In the genomic region with DNA sequence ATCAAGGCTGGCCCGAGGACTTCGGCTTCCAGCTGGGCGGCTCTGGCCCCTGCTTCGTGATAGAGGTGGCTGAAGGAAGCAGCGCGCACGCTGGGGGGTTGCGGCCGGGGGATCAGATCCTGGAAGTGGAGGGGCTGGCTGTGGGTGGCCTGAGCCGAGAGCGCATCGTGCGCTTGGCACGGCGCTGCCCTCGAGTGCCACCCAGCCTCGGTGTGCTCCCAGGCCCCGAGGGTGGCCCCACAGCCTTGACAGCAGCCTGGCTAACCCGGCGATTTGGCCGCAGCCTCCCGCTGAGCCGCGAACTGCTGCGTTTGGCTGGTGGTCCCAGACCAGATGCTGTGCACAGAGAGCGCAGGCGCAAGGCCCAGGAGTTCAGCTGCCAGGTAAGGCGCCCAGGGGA, we compare ENCODE assay signal across 8 mouse cellular contexts. TPM values are rescaled to one million over a fixed set of nuclear protein-coding genes. Genes with fewer than 3 reads are reported as not detected.
DNase-seq lines count a peak whose midpoint lies in the region; ATAC-seq and TF ChIP-seq lines count a peak whose summit lies in the region.
"Had no signal": no experiment of that assay in that cellular context is flagged by ENCODE, and none has a peak within 500 bp of the region (broad histone marks: within the 10 kb centered on the region; RNA-seq: fewer than 3 reads in every experiment).

No protein-coding gene starts in this region.

- H3K4me1 ChIP-seq in liver, embryonic 11.5 days (replicated peaks; ENCODE audit: control insufficient read depth, insufficient read depth, low read length) = 0 out of 2 replicates have a peak, but pooled peaks cover 7% of the 10 kb centered on the region
- no peaks in the 10 kb centered on the region for H3K4me1 ChIP-seq in liver, postnatal 0 days (ENCODE audit: insufficient read depth)
- H3K4me1 ChIP-seq in embryonic facial prominence, embryonic 15.5 days = peaks cover 5% of the 10 kb centered on the region
- H3K4me1 ChIP-seq in intestine, embryonic 15.5 days (replicated peaks) = 0 out of 2 replicates have a peak, but pooled peaks cover 5% of the 10 kb centered on the region

- H3K9me3 ChIP-seq in liver, embryonic 11.5 days (ENCODE audit: control insufficient read depth, low read length) = peaks cover 4% of the 10 kb centered on the region
- no peaks in the 10 kb centered on the region for H3K9me3 ChIP-seq in liver, postnatal 0 days (ENCODE audit: low read length)
- H3K9me3 ChIP-seq in embryonic facial prominence, embryonic 15.5 days (replicated peaks) = no peaks in the 10 kb centered on the region
- H3K9me3 ChIP-seq in intestine, embryonic 15.5 days = no peaks in the 10 kb centered on the region

- peaks cover 42% of the 10 kb centered on the region for H3K27me3 ChIP-seq in liver, embryonic 11.5 days (replicated peaks; ENCODE audit: control insufficient read depth, insufficient read depth, low read length)
- peaks cover 31% of the 10 kb centered on the region for H3K27me3 ChIP-seq in liver, postnatal 0 days (ENCODE audit: insufficient read depth, low read length)
- H3K27me3 ChIP-seq in embryonic facial prominence, embryonic 15.5 days = peaks cover 23% of the 10 kb centered on the region
- peaks cover 18% of the 10 kb centered on the region for H3K27me3 ChIP-seq in intestine, embryonic 15.5 days (replicated peaks)

- H3K4me3 ChIP-seq in liver, embryonic 11.5 days (ENCODE audit: low read depth, low read length) = peak overlapping the region; percentile 26
- H3K4me3 ChIP-seq in liver, postnatal 0 days (ENCODE audit: low read depth, low read length) = no peak overlapping the region
- peak overlapping the region; percentile 25 for H3K4me3 ChIP-seq in embryonic facial prominence, embryonic 15.5 days (replicated peaks)
- H3K4me3 ChIP-seq in intestine, embryonic 15.5 days (replicated peaks) = 0 out of 2 replicates have a peak overlapping the region, but pooled peaks have one; percentile 3

- TF ChIP-seq EP300 in liver, postnatal 0 days (IDR thresholded peaks at IDR 0.05; ENCODE audit: low read depth) = no peak

- no peak for DNase-seq in liver, embryonic 11.5 days (ENCODE audit: low spot score)
- DNase-seq in liver, postnatal 0 days = no peak
- DNase-seq in retina, postnatal 1 day = peak; percentile 61
- DNase-seq in natural killer cell, adult 2 months (ENCODE audit: low spot score in 2 of 2) = no peak
- no peak for DNase-seq in spleen, postnatal 36 days (ENCODE audit: low spot score in 2 of 2)

- H3K36me3 ChIP-seq in liver, embryonic 11.5 days (ENCODE audit: control insufficient read depth, insufficient read depth, low read length) = no peaks in the 10 kb centered on the region
- no peaks in the 10 kb centered on the region for H3K36me3 ChIP-seq in liver, postnatal 0 days (replicated peaks; ENCODE audit: insufficient read depth, low read length)
- H3K36me3 ChIP-seq in embryonic facial prominence, embryonic 15.5 days = no peaks in the 10 kb centered on the region
- H3K36me3 ChIP-seq in intestine, embryonic 15.5 days = no peaks in the 10 kb centered on the region

- no peak for TF ChIP-seq CTCF in liver, postnatal 0 days (IDR thresholded peaks at IDR 0.05; ENCODE audit: low read depth)

- ATAC-seq in liver, embryonic 11.5 days (replicated peaks; ENCODE audit: low FRiP score) = no peak
- ATAC-seq in liver, postnatal 0 days = no peak
- no peak for ATAC-seq in embryonic facial prominence, embryonic 15.5 days (ENCODE audit: insufficient number of reproducible peaks, low FRiP score, low TSS enrichment, low read depth)
- ATAC-seq in intestine, embryonic 15.5 days = no peak
- ATAC-seq: Patski had no signal

- H3K27ac ChIP-seq in liver, embryonic 11.5 days (ENCODE audit: low read depth, low read length) = no peak overlapping the region
- no peak overlapping the region for H3K27ac ChIP-seq in liver, postnatal 0 days (ENCODE audit: low read depth)
- H3K27ac ChIP-seq in embryonic facial prominence, embryonic 15.5 days (replicated peaks) = no peak overlapping the region
- H3K27ac ChIP-seq in intestine, embryonic 15.5 days = no peak overlapping the region

- WGBS in liver, embryonic 11.5 days = 6% methylated on average over 28 of the region's 28 CpGs
- WGBS in liver, postnatal 0 days (ENCODE audit: insufficient replicate concordance) = 8% methylated on average over 28 of the region's 28 CpGs
- 2% methylated on average over 28 of the region's 28 CpGs for WGBS in embryonic facial prominence, embryonic 15.5 days
- 3% methylated on average over 28 of the region's 28 CpGs for WGBS in intestine, embryonic 15.5 days

- H3K9ac ChIP-seq in liver, embryonic 11.5 days (ENCODE audit: low read depth, low read length) = no peak overlapping the region
- no peak overlapping the region for H3K9ac ChIP-seq in liver, postnatal 0 days (replicated peaks)
- H3K9ac ChIP-seq in embryonic facial prominence, embryonic 15.5 days = 0 out of 2 replicates have a peak overlapping the region, but pooled peaks have one; percentile 12
- H3K9ac ChIP-seq in intestine, embryonic 15.5 days = 0 out of 2 replicates have a peak overlapping the region, but pooled peaks have one; percentile 21

- H3K4me2 ChIP-seq in liver, embryonic 11.5 days = peak overlapping the region; percentile 31; the same call in 1 of the 2 replicates
- H3K4me2 ChIP-seq in liver, postnatal 0 days (ENCODE audit: low read depth, low read length) = no peak overlapping the region
- H3K4me2 ChIP-seq in embryonic facial prominence, embryonic 15.5 days (replicated peaks) = peak overlapping the region; percentile 46
- H3K4me2 ChIP-seq in intestine, embryonic 15.5 days (replicated peaks) = peak overlapping the region; percentile 40; the same call in 1 of the 2 replicates

RNA-seq across cellular contexts. Expression of gene Grid2ip, which starts 0.4 kb away (rescaled TPM):
- polyA plus RNA-seq in liver, embryonic 11.5 days (2014; fragmentation: Nextera tagmentation; extraction: Ambion mirVana) = 0.12 and 0.31 TPM in 2 replicates
- polyA plus RNA-seq in liver, postnatal 0 days (2015; fragmentation: Nextera tagmentation; extraction: Ambion mirVana) = not detected in 2 replicates
- polyA plus RNA-seq in embryonic facial prominence, embryonic 15.5 days (2015; fragmentation: Nextera tagmentation; extraction: Ambion mirVana) = 0.68 and 1.8 TPM in 2 replicates
- polyA plus RNA-seq in intestine, embryonic 15.5 days (2015; fragmentation: Nextera tagmentation; extraction: Ambion mirVana) = 0.11 and 0.15 TPM in 2 replicates

RNA-seq across cellular contexts. Expression of gene Zdhhc4, which starts 28.5 kb away (rescaled TPM):
- 58.8 and 63.3 TPM in 2 replicates for polyA plus RNA-seq in liver, embryonic 11.5 days (2014; fragmentation: Nextera tagmentation; extraction: Ambion mirVana)
- polyA plus RNA-seq in liver, postnatal 0 days (2015; fragmentation: Nextera tagmentation; extraction: Ambion mirVana) = 32.8 and 34.6 TPM in 2 replicates
- polyA plus RNA-seq in embryonic facial prominence, embryonic 15.5 days (2015; fragmentation: Nextera tagmentation; extraction: Ambion mirVana) = 74.6 and 77.8 TPM in 2 replicates
- 63.8 and 64.9 TPM in 2 replicates for polyA plus RNA-seq in intestine, embryonic 15.5 days (2015; fragmentation: Nextera tagmentation; extraction: Ambion mirVana)

RNA-seq across cellular contexts. Expression of gene E130309D02Rik, which starts 42.4 kb away (rescaled TPM):
- polyA plus RNA-seq in liver, embryonic 11.5 days (2014; fragmentation: Nextera tagmentation; extraction: Ambion mirVana) = 57.2 and 57.5 TPM in 2 replicates
- polyA plus RNA-seq in liver, postnatal 0 days (2015; fragmentation: Nextera tagmentation; extraction: Ambion mirVana) = 12.5 and 12.8 TPM in 2 replicates
- polyA plus RNA-seq in embryonic facial prominence, embryonic 15.5 days (2015; fragmentation: Nextera tagmentation; extraction: Ambion mirVana) = 33.1 and 33.7 TPM in 2 replicates
- polyA plus RNA-seq in intestine, embryonic 15.5 days (2015; fragmentation: Nextera tagmentation; extraction: Ambion mirVana) = 33.9 and 35.6 TPM in 2 replicates

RNA-seq across cellular contexts. Expression of gene Kdelr2, which starts 46.1 kb away (rescaled TPM):
- polyA plus RNA-seq in liver, embryonic 11.5 days (2014; fragmentation: Nextera tagmentation; extraction: Ambion mirVana) = 233 and 236 TPM in 2 replicates
- 146 and 160 TPM in 2 replicates for polyA plus RNA-seq in liver, postnatal 0 days (2015; fragmentation: Nextera tagmentation; extraction: Ambion mirVana)
- 416 and 417 TPM in 2 replicates for polyA plus RNA-seq in embryonic facial prominence, embryonic 15.5 days (2015; fragmentation: Nextera tagmentation; extraction: Ambion mirVana)
- polyA plus RNA-seq in intestine, embryonic 15.5 days (2015; fragmentation: Nextera tagmentation; extraction: Ambion mirVana) = 339 and 371 TPM in 2 replicates

Comparison
In these comparisons a context has a peak if more than half of its experiments do, and no peak if none do; other contexts are left out.
1. H3K9ac ChIP-seq: peak in embryonic facial prominence, embryonic 15.5 days (single experiment) and intestine, embryonic 15.5 days (single experiment); none in liver, embryonic 11.5 days (single experiment) and liver, postnatal 0 days (single experiment).